Comparison of ENCODE assay signal across 10 mouse cellular contexts in genomic region chr1:132374873-132375244, GRCm38 (mm10). TPM values are rescaled to one million over a fixed set of nuclear protein-coding genes. Genes with fewer than 3 reads are reported as not detected.
A peak's percentile ranks its signal among the peaks of the same experiment; 100 is the strongest.
DNase-seq lines count a peak whose midpoint lies in the region; ATAC-seq and TF ChIP-seq lines count a peak whose summit lies in the region.
"Had no signal": no experiment of that assay in that cellular context is flagged by ENCODE, and none has a peak within 500 bp of the region (broad histone marks: within the 10 kb centered on the region; RNA-seq: fewer than 3 reads in every experiment).

No protein-coding gene starts in this region.

- no peak overlapping the region for H3K4me2 ChIP-seq in lung, embryonic 16.5 days (ENCODE audit: low read depth, low read length)
- H3K4me2 ChIP-seq in heart, postnatal 0 days (ENCODE audit: low read depth, low read length) = no peak overlapping the region

- H3K27me3 ChIP-seq in lung, embryonic 16.5 days (ENCODE audit: control insufficient read depth, insufficient read depth, low read depth, low read length) = no peaks in the 10 kb centered on the region
- no peaks in the 10 kb centered on the region for H3K27me3 ChIP-seq in heart, postnatal 0 days (ENCODE audit: control insufficient read depth, insufficient read depth, low read length)

- no peak overlapping the region for H3K4me3 ChIP-seq in gastrocnemius, adult 2 months
- no peak overlapping the region for H3K4me3 ChIP-seq in lung, embryonic 16.5 days (ENCODE audit: low read length)
- H3K4me3 ChIP-seq in heart, postnatal 0 days (ENCODE audit: low read depth, low read length) = no peak overlapping the region

- no peak for TF ChIP-seq EP300 in heart, postnatal 0 days (IDR thresholded peaks at IDR 0.05; ENCODE audit: low read depth)

- no peak overlapping the region for H3K9ac ChIP-seq in lung, embryonic 16.5 days (ENCODE audit: low read length)
- no peak overlapping the region for H3K9ac ChIP-seq in heart, postnatal 0 days (replicated peaks; ENCODE audit: low read depth, low read length)

- peak overlapping the region; percentile 70 for H3K27ac ChIP-seq in gastrocnemius, adult 2 months
- H3K27ac ChIP-seq in lung, embryonic 16.5 days (ENCODE audit: low read length) = peak overlapping the region; percentile 74
- peak overlapping the region; percentile 49 for H3K27ac ChIP-seq in heart, postnatal 0 days (ENCODE audit: low read depth)

- TF ChIP-seq CTCF in gastrocnemius, adult 2 months (IDR thresholded peaks at IDR 0.05) = no peak
- TF ChIP-seq CTCF in heart, postnatal 0 days (IDR thresholded peaks at IDR 0.05; ENCODE audit: low read depth) = no peak

- WGBS in lung, embryonic 16.5 days = 65% methylated on average over 3 of the region's 3 CpGs
- 66% methylated on average over 3 of the region's 3 CpGs for WGBS in heart, postnatal 0 days

- no peak for DNase-seq in gastrocnemius, adult 2 months
- no peak for DNase-seq in gastrocnemius, postnatal 25 days
- DNase-seq in lung, postnatal 4 days = no peak
- no peak for DNase-seq in heart, postnatal 0 days (ENCODE audit: low spot score)
- DNase-seq in layer of hippocampus, postnatal 10 days (ENCODE audit: low spot score in 2 of 2) = no peak
- DNase-seq in Muller cell, postnatal 12 days (ENCODE audit: inconsistent ontology term) = no peak
- DNase-seq: cerebellum, adult 18-20 months; thymus, adult 2 months had no signal

- ATAC-seq in lung, embryonic 16.5 days (ENCODE audit: low read depth) = no peak
- ATAC-seq in heart, postnatal 0 days (ENCODE audit: insufficient read depth, low read depth) = no peak
- peak; percentile 7; the same call in 1 of the 2 replicates for ATAC-seq in monocyte, adult 5-6 weeks (replicated peaks; ENCODE audit: insufficient number of reproducible peaks, low FRiP score, low TSS enrichment, poor library complexity, severe bottlenecking)

- intact Hi-C loops in gastrocnemius, adult 2 months (cut with DNase I) = no loop called here

- H3K9me3 ChIP-seq in lung, embryonic 16.5 days (ENCODE audit: control insufficient read depth, low read length) = no peaks in the 10 kb centered on the region
- H3K9me3 ChIP-seq in heart, postnatal 0 days (replicated peaks; ENCODE audit: control insufficient read depth, low read length) = no peaks in the 10 kb centered on the region

- peaks cover 59% of the 10 kb centered on the region for H3K4me1 ChIP-seq in lung, embryonic 16.5 days (replicated peaks; ENCODE audit: control insufficient read depth, insufficient read depth, low read length)
- peaks cover 44% of the 10 kb centered on the region for H3K4me1 ChIP-seq in heart, postnatal 0 days (ENCODE audit: control insufficient read depth, insufficient read depth)

- H3K36me3 ChIP-seq in lung, embryonic 16.5 days (ENCODE audit: control insufficient read depth, insufficient read depth, low read length) = no peaks in the 10 kb centered on the region
- peaks cover 11% of the 10 kb centered on the region for H3K36me3 ChIP-seq in heart, postnatal 0 days (replicated peaks; ENCODE audit: control insufficient read depth, insufficient read depth, low read length)

RNA-seq across cellular contexts. Expression of gene Tmcc2, which starts 16.2 kb away (rescaled TPM):
- total RNA-seq in gastrocnemius, adult 2 months (2021) = 10 to 100 TPM; 29.4 to 40.8 TPM
- 10 to 100 TPM; 23.3 to 25.1 TPM for total RNA-seq in gastrocnemius, postnatal 25 days (2021)
- polyA plus RNA-seq in lung, embryonic 16.5 days (2015; fragmentation: Nextera tagmentation; extraction: Ambion mirVana) = 11.0 and 16.3 TPM in 2 replicates
- total RNA-seq in heart, postnatal 0 days (2014; rRNA removed; ENCODE audit: low replicate concordance) = 19.9 and 20.4 TPM in 2 replicates
- polyA plus RNA-seq in heart, postnatal 0 days (2015; fragmentation: Nextera tagmentation; extraction: Ambion mirVana) = 4.6 and 6.5 TPM in 2 replicates
- 3.8 to 9.4 TPM (median 6.3 TPM) in 3 replicates for total RNA-seq in monocyte, adult 5-6 weeks (2017)
- 100 to 1,000 TPM; 171 to 181 TPM for total RNA-seq in layer of hippocampus, postnatal 10 days (2021)

RNA-seq across cellular contexts. Expression of gene Dstyk, which starts 42.5 kb away (rescaled TPM):
- 10 to 100 TPM in 1 of 2 experiments, 1 to 10 TPM in 1; 9.7 to 11.1 TPM for total RNA-seq in gastrocnemius, adult 2 months (2021)
- total RNA-seq in gastrocnemius, postnatal 25 days (2021) = 1 to 10 TPM; 9.2 to 10.0 TPM
- 15.5 and 16.6 TPM in 2 replicates for polyA plus RNA-seq in lung, embryonic 16.5 days (2015; fragmentation: Nextera tagmentation; extraction: Ambion mirVana)
- 6.7 and 37.6 TPM in 2 replicates for total RNA-seq in heart, postnatal 0 days (2014; rRNA removed; ENCODE audit: low replicate concordance)
- polyA plus RNA-seq in heart, postnatal 0 days (2015; fragmentation: Nextera tagmentation; extraction: Ambion mirVana) = 6.3 and 6.7 TPM in 2 replicates
- 40.6 to 56.0 TPM (median 54.3 TPM) in 3 replicates for total RNA-seq in monocyte, adult 5-6 weeks (2017)
- 10 to 100 TPM; 31.0 to 34.9 TPM for total RNA-seq in layer of hippocampus, postnatal 10 days (2021)

RNA-seq across cellular contexts. Expression of gene Nuak2, which starts 58.9 kb away (rescaled TPM):
- under 1 TPM; 0.38 to 0.98 TPM for total RNA-seq in gastrocnemius, adult 2 months (2021)
- total RNA-seq in gastrocnemius, postnatal 25 days (2021) = 1 to 10 TPM in 1 of 2 experiments, under 1 TPM in 1; 0.79 to 1.3 TPM
- 23.4 TPM in 2 replicates for polyA plus RNA-seq in lung, embryonic 16.5 days (2015; fragmentation: Nextera tagmentation; extraction: Ambion mirVana)
- total RNA-seq in heart, postnatal 0 days (2014; rRNA removed; ENCODE audit: low replicate concordance) = 0.76 and 2.6 TPM in 2 replicates
- 2.0 and 2.2 TPM in 2 replicates for polyA plus RNA-seq in heart, postnatal 0 days (2015; fragmentation: Nextera tagmentation; extraction: Ambion mirVana)
- 59.8 to 114 TPM (median 79.4 TPM) in 3 replicates for total RNA-seq in monocyte, adult 5-6 weeks (2017)
- total RNA-seq in layer of hippocampus, postnatal 10 days (2021) = 1 to 10 TPM; 3.1 TPM

Comparison
In these comparisons a context has a peak if more than half of its experiments do, and no peak if none do; other contexts are left out.
1. RNA of gene Nuak2, which starts 58.9 kb away (total RNA-seq): 59.8 to 114 TPM in monocyte, adult 5-6 weeks; 3.1 TPM in layer of hippocampus, postnatal 10 days, 0.79 to 1.3 TPM in gastrocnemius, postnatal 25 days, 0.38 to 0.98 TPM in gastrocnemius, adult 2 months and 0.76 to 2.6 TPM in heart, postnatal 0 days; every median in the first group is over 10 times any median in the second.
2. Peak in every context shown above with its lines, with median percentiles within 50 percentile points of each other: H3K27ac ChIP-seq.